Mouse (Mus musculus): ENCODE results near the gene Crebl2. TPM values are rescaled to one million over a fixed set of nuclear protein-coding genes. Genes with fewer than 3 reads are reported as not detected.

The Crebl2 gene
- polyA plus RNA-seq, 1 experiment = 2.3 TPM

- no peaks in the 10 kb centered on the region for H3K9me3 ChIP-seq
- TF ChIP-seq GATA1 (IDR thresholded peaks at IDR 0.05; ENCODE audit: borderline replicate concordance, low read length) = no peak
- peaks cover 4% of the 10 kb centered on the region for H3K27me3 ChIP-seq (replicated peaks)
- H3K4me1 ChIP-seq = peaks cover 8% of the 10 kb centered on the region
- H3K4me3 ChIP-seq (replicated peaks) = no peak overlapping the region
- H3K36me3 ChIP-seq (replicated peaks; ENCODE audit: low read length) = peaks cover 12% of the 10 kb centered on the region
These were observed 36.2 kb downstream of the Crebl2 start for GRCm38 (mm10) chr6:134866113-134866512.

- H3K4me3 ChIP-seq (replicated peaks) = no peak overlapping the region
- no peak for TF ChIP-seq FLI1 (IDR thresholded peaks at IDR 0.05; ENCODE audit: low read length)
- no peaks in the 10 kb centered on the region for H3K9me3 ChIP-seq
- H3K36me3 ChIP-seq (replicated peaks; ENCODE audit: low read length) = peaks cover 12% of the 10 kb centered on the region
- H3K4me1 ChIP-seq = peaks cover 8% of the 10 kb centered on the region
- peaks cover 4% of the 10 kb centered on the region for H3K27me3 ChIP-seq (replicated peaks)
These were observed 37.4 kb downstream of the Crebl2 start for GRCm38 (mm10) chr6:134867325-134867724.

- Histone ChIP-seq H3K4me3 (replicated peaks) (no peak overlapping the region), H3K9me3 (no peaks in the 10 kb centered on the region), H3K4me1 (peaks cover 5% of the 10 kb centered on the region), H3K27me3 (replicated peaks) (peaks cover 4% of the 10 kb centered on the region), H3K36me3 (replicated peaks; ENCODE audit: low read length) (peaks cover 12% of the 10 kb centered on the region)
- no peak for TF ChIP-seq GATA1 (IDR thresholded peaks at IDR 0.05; ENCODE audit: borderline replicate concordance, low read length)
- TF ChIP-seq FLI1 (IDR thresholded peaks at IDR 0.05; ENCODE audit: low read length) = no peak
These were observed 40.3 kb downstream of the Crebl2 start for GRCm38 (mm10) chr6:134870209-134870742.

GRCm38 (mm10) chr6:134870887-134871286, 40.9 kb downstream of the Crebl2 start:
- peaks cover 4% of the 10 kb centered on the region for H3K27me3 ChIP-seq (replicated peaks)
- no peak for TF ChIP-seq GATA1 (IDR thresholded peaks at IDR 0.05; ENCODE audit: borderline replicate concordance, low read length)
- TF ChIP-seq FLI1 (IDR thresholded peaks at IDR 0.05; ENCODE audit: low read length) = no peak
- H3K36me3 ChIP-seq (replicated peaks; ENCODE audit: low read length) = peaks cover 12% of the 10 kb centered on the region
- no peak overlapping the region for H3K4me3 ChIP-seq (replicated peaks)
- peaks cover 5% of the 10 kb centered on the region for H3K4me1 ChIP-seq
- no peaks in the 10 kb centered on the region for H3K9me3 ChIP-seq

- H3K4me3 ChIP-seq (replicated peaks) = no peak overlapping the region
- H3K36me3 ChIP-seq (replicated peaks; ENCODE audit: low read length) = peaks cover 19% of the 10 kb centered on the region
- H3K27me3 ChIP-seq (replicated peaks) = no peaks in the 10 kb centered on the region
- no peak for TF ChIP-seq FLI1 (IDR thresholded peaks at IDR 0.05; ENCODE audit: low read length)
- no peak for TF ChIP-seq GATA1 (IDR thresholded peaks at IDR 0.05; ENCODE audit: borderline replicate concordance, low read length)
- H3K9me3 ChIP-seq = no peaks in the 10 kb centered on the region
- H3K4me1 ChIP-seq = peaks cover 10% of the 10 kb centered on the region
These were observed 42.3 kb downstream of the Crebl2 start for GRCm38 (mm10) chr6:134872236-134872635.

- Histone ChIP-seq H3K4me3 (replicated peaks) (no peak overlapping the region), H3K4me1 (peaks cover 10% of the 10 kb centered on the region), H3K36me3 (replicated peaks; ENCODE audit: low read length) (peaks cover 19% of the 10 kb centered on the region), H3K9me3 (no peaks in the 10 kb centered on the region), H3K27me3 (replicated peaks) (no peaks in the 10 kb centered on the region)
- TF ChIP-seq FLI1 (IDR thresholded peaks at IDR 0.05; ENCODE audit: low read length) = no peak
- no peak for TF ChIP-seq GATA1 (IDR thresholded peaks at IDR 0.05; ENCODE audit: borderline replicate concordance, low read length)
These were observed 43.1 kb downstream of the Crebl2 start for GRCm38 (mm10) chr6:134873018-134873417.

GRCm38 (mm10) chr6:134876795-134877194, 46.8 kb downstream of the Crebl2 start:
- Histone ChIP-seq H3K4me1 (0 out of 2 replicates have a peak, but pooled peaks cover 10% of the 10 kb centered on the region), H3K36me3 (replicated peaks; ENCODE audit: low read length) (peaks cover 6% of the 10 kb centered on the region), H3K9me3 (no peaks in the 10 kb centered on the region), H3K4me3 (replicated peaks) (no peak overlapping the region), H3K27me3 (replicated peaks) (peaks cover 3% of the 10 kb centered on the region)
- TF ChIP-seq GATA1 (IDR thresholded peaks at IDR 0.05; ENCODE audit: borderline replicate concordance, low read length) = no peak
- TF ChIP-seq FLI1 (IDR thresholded peaks at IDR 0.05; ENCODE audit: low read length) = no peak

- 0 out of 2 replicates have a peak, but pooled peaks cover 10% of the 10 kb centered on the region for H3K4me1 ChIP-seq
- H3K36me3 ChIP-seq (replicated peaks; ENCODE audit: low read length) = peaks cover 6% of the 10 kb centered on the region
- H3K9me3 ChIP-seq = no peaks in the 10 kb centered on the region
- no peak overlapping the region for H3K4me3 ChIP-seq (replicated peaks)
- H3K27me3 ChIP-seq (replicated peaks) = peaks cover 3% of the 10 kb centered on the region
- TF ChIP-seq FLI1 (IDR thresholded peaks at IDR 0.05; ENCODE audit: low read length) = no peak
- no peak for TF ChIP-seq GATA1 (IDR thresholded peaks at IDR 0.05; ENCODE audit: borderline replicate concordance, low read length)
These were observed 47.3 kb downstream of the Crebl2 start for GRCm38 (mm10) chr6:134877276-134877675.

GRCm38 (mm10) chr6:134877892-134878291, 47.9 kb downstream of the Crebl2 start:
- TF ChIP-seq GATA1 (IDR thresholded peaks at IDR 0.05; ENCODE audit: borderline replicate concordance, low read length) (no peak), FLI1 (IDR thresholded peaks at IDR 0.05; ENCODE audit: low read length) (no peak)

GRCm38 (mm10) chr6:134879556-134879955, 49.6 kb downstream of the Crebl2 start:
- 0 out of 2 replicates have a peak, but pooled peaks cover 10% of the 10 kb centered on the region for H3K4me1 ChIP-seq
- H3K9me3 ChIP-seq = no peaks in the 10 kb centered on the region
- H3K27me3 ChIP-seq (replicated peaks) = peaks cover 3% of the 10 kb centered on the region
- peaks cover 6% of the 10 kb centered on the region for H3K36me3 ChIP-seq (replicated peaks; ENCODE audit: low read length)
- no peak overlapping the region for H3K4me3 ChIP-seq (replicated peaks)
- no peak for TF ChIP-seq FLI1 (IDR thresholded peaks at IDR 0.05; ENCODE audit: low read length)
- no peak for TF ChIP-seq GATA1 (IDR thresholded peaks at IDR 0.05; ENCODE audit: borderline replicate concordance, low read length)

More at GRCm38 (mm10) chr6:134877892-134878291, 47.9 kb downstream of the Crebl2 start:
- Histone ChIP-seq H3K4me3 (replicated peaks) (no peak overlapping the region), H3K9me3 (no peaks in the 10 kb centered on the region), H3K4me1 (0 out of 2 replicates have a peak, but pooled peaks cover 10% of the 10 kb centered on the region), H3K36me3 (replicated peaks; ENCODE audit: low read length) (peaks cover 6% of the 10 kb centered on the region), H3K27me3 (replicated peaks) (peaks cover 3% of the 10 kb centered on the region)
